Mouse (Mus musculus) large intestine, adult 2 months (tissue): ENCODE results near the gene Sparcl1. TPM values are rescaled to one million over a fixed set of nuclear protein-coding genes. Genes with fewer than 3 reads are reported as not detected.

Experiments used
- DNase-seq: peaks from one replicate; pipeline ENCODE4 v3.0.0-alpha.2; 2012; ENCODE audit warnings: low read depth, low spot score
- WGBS: fragments of 180-500 bp; shearing (Covaris S2); methylation state at CpG from one replicate; pipeline ENCODE4 v1.1.7; 2018; 5-methylcytosine and 5-hydroxymethylcytosine counted together
- polyA plus RNA-seq: library from polyadenylated mRNA; depleted of rRNA; stranded (reverse); fragments of >200 nt; gene quantifications from 2 replicates; pipeline ENCODE4 v1.2.3, GENCODE M21; 2012

The Sparcl1 gene
- polyA plus RNA-seq, 1 experiment, result 70.5 TPM

GRCm38 (mm10) chr5:104112511-104112910 lies 1.0 kb downstream of the Sparcl1 start:
- DNase-seq, result no peak
- WGBS, result 22% methylated on average over 5 of the region's 5 CpGs

- WGBS, result 11% methylated on average over 9 of the region's 9 CpGs
Measured at GRCm38 (mm10) chr5:104112016-104112415, 1.5 kb downstream of the Sparcl1 start.

GRCm38 (mm10) chr5:104110171-104110920 lies 3.2 kb downstream of the Sparcl1 start:
- no peak for DNase-seq
- WGBS, result 69% methylated on average over 9 of the region's 9 CpGs

More at GRCm38 (mm10) chr5:104112016-104112415, 1.5 kb downstream of the Sparcl1 start:
- DNase-seq, result no peak

- 60% methylated on average over 3 of the region's 3 CpGs for whole genome bisulfite sequencing
- DNase-seq, result no peak
Measured at GRCm38 (mm10) chr5:104109516-104109915, 4.0 kb downstream of the Sparcl1 start.

- DNase-seq, result no peak
- WGBS, result 25% methylated on average over 18 of the region's 18 CpGs
Measured at GRCm38 (mm10) chr5:104108879-104109369, 4.6 kb downstream of the Sparcl1 start.

- WGBS, result 73% methylated on average over 11 of the region's 11 CpGs
Measured at GRCm38 (mm10) chr5:104108127-104108875, 5.2 kb downstream of the Sparcl1 start.

GRCm38 (mm10) chr5:104104111-104104510 lies 9.4 kb downstream of the Sparcl1 start:
- no peak for DNase-seq
- 89% methylated on average over 2 of the region's 2 CpGs for WGBS

More at GRCm38 (mm10) chr5:104108127-104108875, 5.2 kb downstream of the Sparcl1 start:
- no peak for DNase-seq

GRCm38 (mm10) chr5:104103171-104103570 lies 10.4 kb downstream of the Sparcl1 start:
- no peak for DNase-seq
- WGBS, result 25% methylated on average over 4 of the region's 4 CpGs

- no peak for DNase-seq
- WGBS, result 72% methylated on average over 10 of the region's 10 CpGs
Measured at GRCm38 (mm10) chr5:104101678-104102531, 11.6 kb downstream of the Sparcl1 start.

GRCm38 (mm10) chr5:104096078-104096938 lies 17.2 kb downstream of the Sparcl1 start:
- no peak for DNase-seq
- WGBS, result 43% methylated on average over 16 of the region's 16 CpGs

- WGBS, result 63% methylated on average over 11 of the region's 11 CpGs
- DNase-seq, result no peak
Measured at GRCm38 (mm10) chr5:104095416-104096077, 18.0 kb downstream of the Sparcl1 start.

- no peak for DNase-seq
- 62% methylated on average over 2 of the region's 2 CpGs for WGBS
Measured at GRCm38 (mm10) chr5:104089751-104090150, 23.8 kb downstream of the Sparcl1 start.

GRCm38 (mm10) chr5:104085366-104085765 lies 28.2 kb downstream of the Sparcl1 start:
- 88% methylated on average over 9 of the region's 9 CpGs for WGBS
- DNase-seq, result no peak

GRCm38 (mm10) chr5:104080736-104081135 lies 32.8 kb downstream of the Sparcl1 start:
- 76% methylated on average over 6 of the region's 6 CpGs for WGBS
- DNase-seq, result no peak

GRCm38 (mm10) chr5:104077508-104077907 lies 36.0 kb downstream of the Sparcl1 start, which contains the start of gene Gm17660:
Gene Gm17660, minus strand, starts transcription at chr5:104077608.
- DNase-seq, result no peak
- 75% methylated on average over 7 of the region's 7 CpGs for WGBS

- DNase-seq, result no peak
- 35% methylated on average over 10 of the region's 10 CpGs for WGBS
Measured at GRCm38 (mm10) chr5:104076361-104076760, 37.2 kb downstream of the Sparcl1 start.

GRCm38 (mm10) chr5:104074388-104074787 lies 39.1 kb downstream of the Sparcl1 start:
- peak; percentile 54 for DNase-seq
- 21% methylated on average over 12 of the region's 12 CpGs for WGBS

- 96% methylated on average over 5 of the region's 5 CpGs for WGBS
- DNase-seq, result no peak
Measured at GRCm38 (mm10) chr5:104073602-104074001, 39.9 kb downstream of the Sparcl1 start.
